Mouse (Mus musculus) cerebellum, postnatal 4 days (tissue): ENCODE results near the gene P4htm.
A peak's percentile ranks its signal among the peaks of the same experiment; 100 is the strongest.

Experiments used
- DNase-seq, 2 experiments: peaks; one replicate each; pipeline ENCODE4 v3.0.0; 2022; ENCODE audit warnings: low spot score in 2 of 2, mixed read lengths in 1 of 2

P4htm gene

GRCm38 (mm10) chr9:108577934-108578544 lies 19.4 kb downstream of the P4htm start:
- peak in 1 of 2 experiments; percentile 61 for DNase-seq

GRCm38 (mm10) chr9:108577025-108577424 lies 20.4 kb downstream of the P4htm start:
- DNase-seq, result no peak

- DNase-seq, result no peak
Measured at GRCm38 (mm10) chr9:108575321-108576297, 21.9 kb downstream of the P4htm start.

GRCm38 (mm10) chr9:108574921-108575320 lies 22.5 kb downstream of the P4htm start:
- no peak for DNase-seq

DNA sequence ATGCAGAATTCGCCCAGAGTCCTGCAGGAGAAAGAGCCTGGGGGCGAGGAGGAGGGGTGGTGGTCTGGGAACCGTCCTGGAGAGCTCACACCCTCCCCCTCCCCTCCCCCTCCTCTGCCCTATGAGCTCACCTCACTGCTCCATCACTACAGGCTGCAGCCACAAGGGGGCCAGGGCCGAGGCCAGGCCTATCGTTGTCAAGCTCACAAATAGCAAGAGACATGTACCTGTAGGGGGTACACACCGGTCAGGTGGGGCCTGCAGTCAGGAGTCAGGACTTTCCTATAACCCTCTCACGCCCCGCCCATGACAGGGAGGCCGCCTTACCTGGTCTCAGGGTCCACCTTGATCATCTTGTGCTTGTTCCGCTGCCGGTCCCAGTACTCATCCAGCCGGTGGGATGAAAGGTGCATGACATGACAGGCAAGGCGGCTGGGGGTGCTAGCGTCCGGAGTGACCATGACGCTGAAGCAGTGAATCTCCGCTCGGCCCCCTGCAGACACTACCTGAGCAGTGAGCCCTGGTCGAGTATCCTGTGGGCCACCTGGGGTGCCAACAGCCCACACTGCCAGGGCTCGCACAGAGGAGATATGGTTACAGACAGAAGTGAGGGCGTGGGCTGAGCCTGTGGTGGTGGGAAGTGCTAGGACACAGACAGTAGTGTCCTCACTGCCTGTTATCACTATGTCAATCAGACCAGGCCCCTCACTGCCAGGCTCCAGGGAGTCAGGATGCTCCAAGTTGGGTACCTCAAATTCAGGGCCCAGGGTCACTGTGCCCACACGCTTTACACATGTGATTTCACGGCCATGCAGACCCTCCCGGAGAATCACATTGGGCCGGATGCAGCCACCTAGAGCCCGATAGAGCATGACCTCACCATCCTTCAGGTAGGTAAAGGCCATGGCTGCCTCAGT lies 23.4 kb downstream of the P4htm start:
- peak in 1 of 2 experiments; percentile 80 for DNase-seq

GRCm38 (mm10) chr9:108572321-108572720 lies 25.1 kb downstream of the P4htm start:
- DNase-seq, result no peak

- DNase-seq, result no peak
Measured at GRCm38 (mm10) chr9:108571401-108571973, 26.0 kb downstream of the P4htm start.

- peak; percentile 65 to 78 for DNase-seq
Measured at GRCm38 (mm10) chr9:108570207-108570896, 27.1 kb downstream of the P4htm start.

DNA sequence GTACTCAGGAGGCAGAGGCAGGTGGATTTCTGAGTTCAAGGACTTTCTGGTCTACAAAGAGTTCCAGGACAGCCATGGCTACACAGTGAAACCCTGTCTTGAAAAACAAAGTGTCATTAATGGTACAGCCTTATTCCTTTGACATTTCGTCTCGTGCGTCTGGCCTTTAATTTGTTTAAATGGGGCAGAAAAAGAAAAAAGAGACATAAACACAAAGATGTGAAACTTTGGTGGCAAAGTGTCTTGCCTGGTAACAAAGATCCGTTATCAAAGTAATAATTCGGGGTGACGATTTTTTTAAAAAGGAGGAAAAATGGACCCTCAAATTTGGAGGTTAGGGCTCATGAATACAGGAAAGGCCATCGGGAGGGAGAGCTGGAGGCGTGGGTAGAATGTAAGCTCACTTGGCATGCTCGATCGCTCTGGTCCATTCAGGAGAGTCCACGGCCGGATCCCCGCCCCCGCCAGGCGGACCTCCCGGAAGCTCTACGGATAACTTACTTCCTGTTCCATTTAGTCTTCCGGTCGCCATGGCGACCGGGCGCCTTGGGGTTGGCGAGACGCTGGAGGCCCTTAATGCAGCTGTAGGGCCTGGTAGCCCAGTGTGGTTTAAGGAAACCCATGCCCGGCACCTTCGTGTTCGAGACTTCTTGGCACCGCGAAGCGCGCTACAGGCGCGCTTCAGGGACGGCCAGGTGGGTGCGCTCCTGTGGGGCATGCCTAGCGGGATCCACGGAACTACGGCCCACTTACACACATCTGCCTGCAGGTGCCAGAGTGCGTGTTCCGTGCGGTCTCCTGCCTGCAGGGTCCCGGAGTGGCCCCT lies 27.9 kb downstream of the P4htm start, which contains the start of gene Dalrd3:
TSS of gene Dalrd3 (plus strand) at position 506 of the 826 bp plus-strand sequence.
- peak; percentile 79 to 88 for DNase-seq

DNA sequence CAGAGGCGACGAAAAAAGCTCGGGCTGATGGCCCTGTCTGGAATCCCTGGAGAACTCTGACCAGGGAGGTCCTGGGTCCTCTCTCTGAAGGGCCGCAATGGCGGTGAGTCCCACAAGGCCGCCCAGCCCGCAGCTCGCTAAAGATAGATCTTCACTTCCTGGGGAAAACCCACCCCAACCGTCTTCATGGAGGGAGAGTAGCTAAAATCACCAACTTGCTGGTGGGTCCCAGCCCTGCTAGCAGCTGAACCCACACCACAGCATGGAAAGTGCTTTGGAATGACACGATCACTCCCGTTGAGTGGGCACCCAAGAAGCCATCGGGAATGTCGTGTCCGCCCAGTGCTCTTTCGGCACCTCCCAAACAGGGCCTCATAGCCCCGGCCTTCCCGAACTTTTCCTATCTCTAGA lies 29.0 kb downstream of the P4htm start:
- no peak for DNase-seq

GRCm38 (mm10) chr9:108567931-108568419 lies 29.5 kb downstream of the P4htm start:
- peak in 1 of 2 experiments; percentile 19 for DNase-seq

DNA sequence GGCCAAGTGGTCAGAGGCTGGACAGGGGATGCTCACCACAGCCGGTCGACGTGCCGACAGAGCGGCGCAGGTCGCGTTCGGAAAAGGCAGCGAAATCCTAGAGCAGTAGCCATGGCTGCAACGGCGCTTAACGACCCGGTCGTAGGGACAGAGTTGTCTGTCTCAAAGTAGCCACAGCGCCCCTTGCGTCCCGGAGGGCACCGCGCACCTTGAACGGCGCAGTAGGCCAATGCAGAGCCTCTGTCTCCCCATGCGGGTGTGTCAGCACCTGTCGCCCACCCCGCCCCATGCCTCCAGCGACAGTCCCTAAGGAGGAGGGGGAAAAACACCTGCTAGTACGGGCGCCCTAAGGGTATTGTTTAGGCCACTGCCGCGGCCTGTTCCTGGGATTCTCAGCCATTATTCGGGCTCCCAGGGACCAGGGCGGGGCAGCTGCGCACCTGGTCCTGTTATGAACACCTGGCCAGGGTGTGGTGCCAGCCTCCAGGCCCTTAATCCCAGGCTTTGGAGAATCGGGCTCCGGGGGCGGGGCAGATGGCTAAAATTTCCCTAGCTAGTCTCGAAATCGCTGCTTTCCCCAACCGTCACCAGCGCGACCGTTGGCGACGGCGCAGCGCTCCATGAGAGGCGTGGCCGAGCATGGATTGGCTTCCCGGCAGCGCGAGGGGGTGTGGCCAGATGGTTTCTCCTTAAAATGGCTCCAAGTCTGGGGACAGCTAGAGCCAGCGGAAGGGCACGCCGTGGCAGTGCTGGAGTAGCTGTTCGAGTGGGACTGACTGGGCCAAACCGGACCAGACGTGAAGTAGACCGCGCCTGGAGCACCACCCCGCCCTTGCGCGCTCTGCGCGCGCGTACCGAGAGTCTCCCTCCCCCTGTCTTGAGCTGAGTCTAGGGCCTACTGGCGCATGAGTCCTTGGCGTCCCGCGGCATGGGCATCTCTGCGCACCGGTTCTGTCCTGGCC lies 30.4 kb downstream of the P4htm start, which contains the start of gene Ndufaf3:
TSS of gene Ndufaf3 (minus strand) at position 620 of the 962 bp plus-strand sequence.
- peak; percentile 89 to 96 for DNase-seq

- DNase-seq, result no peak
Measured at GRCm38 (mm10) chr9:108565881-108566814, 31.3 kb downstream of the P4htm start.

GRCm38 (mm10) chr9:108564131-108564530 lies 33.3 kb downstream of the P4htm start:
- no peak for DNase-seq

- no peak for DNase-seq
Measured at GRCm38 (mm10) chr9:108563671-108564070, 33.8 kb downstream of the P4htm start.

- peak; percentile 81 to 93 for DNase-seq
Measured at GRCm38 (mm10) chr9:108560227-108560841, 37.1 kb downstream of the P4htm start, which contains the start of gene Impdh2. Gene Impdh2, plus strand, starts transcription at chr9:108560286.

DNA sequence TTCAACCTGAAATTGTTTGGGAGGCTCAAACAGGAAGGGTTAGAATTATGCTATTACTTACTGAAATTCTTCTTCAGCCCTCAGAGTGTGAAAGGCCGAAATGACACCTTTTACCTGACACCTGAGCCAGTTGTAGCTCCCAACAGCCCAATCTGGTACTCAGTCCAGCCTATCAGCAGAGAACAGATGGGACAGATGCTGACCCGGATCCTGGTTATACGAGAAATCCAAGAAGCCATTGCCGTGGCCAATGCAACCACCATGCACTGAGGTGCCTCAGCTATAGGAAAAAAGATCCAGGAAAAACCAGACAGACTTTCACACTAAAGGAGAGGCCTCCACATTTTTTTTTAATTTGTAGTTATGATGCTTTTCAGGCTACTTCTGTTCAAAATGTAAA lies 38.3 kb downstream of the P4htm start:
- no peak for DNase-seq
